Mouse (Mus musculus): ENCODE measurements around the gene Pomgnt1. TPM values are rescaled to one million over a fixed set of nuclear protein-coding genes. Genes with fewer than 3 reads are reported as not detected.

The Pomgnt1 gene
- polyA plus RNA-seq, 1 experiment from 2014 or later, result 71.5 TPM

- Histone ChIP-seq H3K27ac (ENCODE audit: poor library complexity, severe bottlenecking) (no peak overlapping the region), H3K4me3 (no peak overlapping the region), H3K9ac (no peak overlapping the region), H3K4me2 (no peak overlapping the region), H3K36me3 (peaks cover 85% of the 10 kb centered on the region), H3K27me3 (replicated peaks) (no peaks in the 10 kb centered on the region), H3K4me1 (replicated peaks) (peaks cover 18% of the 10 kb centered on the region), H3K9me3 (replicated peaks) (no peaks in the 10 kb centered on the region)
- ATAC-seq (ENCODE audit: insufficient number of reproducible peaks, low FRiP score), result no peak
- 84% methylated on average over 2 of the region's 2 CpGs for WGBS
Measured at GRCm38 (mm10) chr4:116157882-116158281, 34.2 kb downstream of the Pomgnt1 start.

DNA sequence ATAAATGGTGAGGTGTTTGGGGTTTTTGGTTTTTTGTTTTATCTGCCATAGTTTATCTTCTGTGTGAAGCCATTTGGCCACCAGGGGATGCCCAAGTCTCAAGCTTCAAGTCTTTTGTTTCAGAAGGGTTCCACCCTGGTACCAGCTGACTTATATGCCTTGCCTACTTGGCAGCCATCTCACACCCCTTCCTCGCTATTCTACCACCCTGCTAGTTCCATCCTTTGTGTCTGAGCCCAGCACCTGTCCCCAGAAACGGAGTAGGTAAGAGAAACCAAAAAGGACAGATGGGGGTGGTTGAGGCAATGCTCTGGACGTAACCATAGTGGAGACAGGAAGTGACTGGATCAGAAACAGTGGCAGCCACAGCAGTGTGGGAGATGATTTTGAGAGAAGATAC is 36.3 kb downstream of the Pomgnt1 start:
- 74% methylated on average over 3 of the region's 3 CpGs for WGBS
- ATAC-seq (ENCODE audit: insufficient number of reproducible peaks, low FRiP score), result no peak
- Histone ChIP-seq H3K27me3 (replicated peaks) (no peaks in the 10 kb centered on the region), H3K27ac (ENCODE audit: poor library complexity, severe bottlenecking) (no peak overlapping the region), H3K9me3 (replicated peaks) (no peaks in the 10 kb centered on the region), H3K4me1 (replicated peaks) (peaks cover 22% of the 10 kb centered on the region), H3K36me3 (peaks cover 65% of the 10 kb centered on the region), H3K9ac (no peak overlapping the region), H3K4me2 (no peak overlapping the region), H3K4me3 (no peak overlapping the region)

DNA sequence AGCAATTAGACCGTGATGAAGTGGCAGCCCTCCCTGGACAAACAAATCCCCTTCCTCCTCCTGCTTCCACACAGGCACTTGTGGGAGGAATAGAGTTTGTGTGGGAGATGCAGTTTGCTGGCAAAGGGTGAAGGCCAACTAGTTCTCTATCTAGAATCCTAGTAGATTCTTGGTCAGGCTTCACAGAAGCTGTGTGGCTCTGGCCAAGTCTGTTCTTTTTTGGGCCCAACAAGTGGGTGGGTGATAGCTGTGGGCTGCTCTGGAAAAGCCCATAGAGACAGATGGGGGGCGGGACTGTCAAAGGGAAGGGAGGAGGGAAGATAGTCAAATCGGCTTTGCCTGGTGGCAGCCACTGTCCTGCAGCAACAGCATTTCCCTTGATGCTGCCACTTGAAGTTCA is 37.1 kb downstream of the Pomgnt1 start:
- ATAC-seq (ENCODE audit: insufficient number of reproducible peaks, low FRiP score), result no peak
- H3K27me3 ChIP-seq (replicated peaks), result no peaks in the 10 kb centered on the region
- H3K27ac ChIP-seq (ENCODE audit: poor library complexity, severe bottlenecking), result no peak overlapping the region; the same call in 1 of the 2 replicates
- no peak overlapping the region for H3K4me3 ChIP-seq
- H3K9ac ChIP-seq, result no peak overlapping the region
- WGBS, result 42% methylated on average over 3 of the region's 3 CpGs
- no peaks in the 10 kb centered on the region for H3K9me3 ChIP-seq (replicated peaks)
- no peak overlapping the region for H3K4me2 ChIP-seq
- H3K4me1 ChIP-seq (replicated peaks), result peaks cover 23% of the 10 kb centered on the region
- peaks cover 56% of the 10 kb centered on the region for H3K36me3 ChIP-seq

DNA sequence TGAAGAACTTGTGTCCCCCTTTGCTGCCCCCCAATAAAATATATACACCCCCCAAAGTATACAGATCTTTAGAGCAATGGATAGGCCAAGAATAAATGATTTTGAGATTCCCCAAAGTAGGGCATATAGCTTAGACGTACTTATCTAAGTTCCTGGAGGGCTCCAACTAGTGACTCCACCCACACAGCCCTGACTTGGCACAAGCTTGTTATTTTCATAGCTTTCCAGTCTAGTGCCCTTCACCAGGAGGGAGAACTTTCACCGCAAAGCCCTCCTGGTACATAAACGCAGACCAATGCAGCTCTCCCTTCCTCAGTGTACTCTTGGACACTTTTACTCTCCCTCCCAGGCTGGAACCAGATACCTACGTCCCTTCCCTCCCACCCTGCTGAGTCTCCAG is 38.5 kb downstream of the Pomgnt1 start:
- ATAC-seq (ENCODE audit: insufficient number of reproducible peaks, low FRiP score), result no peak
- H3K4me1 ChIP-seq (replicated peaks), result peaks cover 23% of the 10 kb centered on the region
- H3K27ac ChIP-seq (ENCODE audit: poor library complexity, severe bottlenecking), result no peak overlapping the region
- H3K27me3 ChIP-seq (replicated peaks), result no peaks in the 10 kb centered on the region
- WGBS, result 66% methylated on average over 4 of the region's 4 CpGs
- H3K9ac ChIP-seq, result no peak overlapping the region
- H3K36me3 ChIP-seq, result peaks cover 43% of the 10 kb centered on the region
- no peaks in the 10 kb centered on the region for H3K9me3 ChIP-seq (replicated peaks)
- H3K4me2 ChIP-seq, result no peak overlapping the region
- H3K4me3 ChIP-seq, result no peak overlapping the region

GRCm38 (mm10) chr4:116164759-116165554 is 41.3 kb downstream of the Pomgnt1 start:
- no peak for ATAC-seq (ENCODE audit: insufficient number of reproducible peaks, low FRiP score)
- Histone ChIP-seq H3K9me3 (replicated peaks) (no peaks in the 10 kb centered on the region), H3K27me3 (replicated peaks) (no peaks in the 10 kb centered on the region), H3K27ac (ENCODE audit: poor library complexity, severe bottlenecking) (no peak overlapping the region), H3K4me2 (no peak overlapping the region), H3K9ac (no peak overlapping the region), H3K4me3 (no peak overlapping the region), H3K4me1 (replicated peaks) (peaks cover 25% of the 10 kb centered on the region), H3K36me3 (peaks cover 15% of the 10 kb centered on the region)
- 81% methylated on average over 2 of the region's 2 CpGs for WGBS

DNA sequence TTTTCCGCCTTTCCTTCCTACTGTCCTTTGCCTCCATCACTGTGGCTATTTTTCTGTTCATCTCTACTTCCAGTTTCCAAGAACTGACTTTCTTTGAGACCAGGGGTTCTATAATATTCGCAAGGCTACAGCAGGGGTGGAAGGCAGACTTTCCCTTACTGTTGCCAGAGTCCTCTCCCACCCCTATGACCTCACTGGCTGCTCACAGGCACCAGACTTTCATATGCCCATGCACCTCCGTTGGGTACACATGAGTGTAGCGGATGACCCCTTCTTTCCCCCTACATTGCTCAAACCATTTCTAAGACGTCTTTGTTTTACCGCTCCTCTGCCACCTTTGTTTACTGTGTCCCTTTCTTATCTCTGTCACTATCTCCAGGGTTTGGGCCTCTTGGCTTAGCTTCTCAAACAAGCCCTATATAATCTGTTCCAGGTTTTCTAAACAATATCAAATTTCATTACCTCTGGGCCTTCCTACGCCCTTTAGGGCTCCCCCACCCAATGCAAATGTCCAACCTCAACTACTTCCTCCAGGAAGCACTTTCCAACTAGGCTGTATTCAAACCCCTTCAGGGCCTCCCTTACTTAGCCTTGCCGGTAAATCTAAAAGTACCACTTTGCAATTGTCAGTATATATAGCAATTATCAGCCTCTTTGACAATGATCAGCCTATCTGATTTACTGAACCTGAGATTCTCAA is 42.2 kb downstream of the Pomgnt1 start:
- ATAC-seq (ENCODE audit: insufficient number of reproducible peaks, low FRiP score), result no peak
- Histone ChIP-seq H3K9me3 (replicated peaks) (no peaks in the 10 kb centered on the region), H3K4me3 (no peak overlapping the region), H3K36me3 (peaks cover 6% of the 10 kb centered on the region; the same call in 1 of the 2 replicates), H3K27me3 (replicated peaks) (no peaks in the 10 kb centered on the region), H3K27ac (ENCODE audit: poor library complexity, severe bottlenecking) (no peak overlapping the region), H3K9ac (no peak overlapping the region), H3K4me2 (no peak overlapping the region), H3K4me1 (replicated peaks) (peaks cover 16% of the 10 kb centered on the region)
- WGBS, result 70% methylated on average over 8 of the region's 8 CpGs

GRCm38 (mm10) chr4:116167404-116167803 is 43.8 kb downstream of the Pomgnt1 start, which contains the start of gene Tspan1:
Tspan1 (minus strand) TSS chr4:116167601.
- Histone ChIP-seq H3K36me3 (no peaks in the 10 kb centered on the region), H3K9ac (no peak within 1 kb of the TSS), H3K4me2 (no peak within 1 kb of the TSS), H3K27me3 (replicated peaks) (no peaks in the 10 kb centered on the region), H3K4me3 (no peak within 1 kb of the TSS), H3K4me1 (replicated peaks) (peaks cover 11% of the 10 kb centered on the region), H3K9me3 (replicated peaks) (no peaks in the 10 kb centered on the region), H3K27ac (ENCODE audit: poor library complexity, severe bottlenecking) (no peak within 1 kb of the TSS)
- 25% methylated on average over 7 of the region's 7 CpGs for WGBS
- ATAC-seq (ENCODE audit: insufficient number of reproducible peaks, low FRiP score), result no peak

GRCm38 (mm10) chr4:116168617-116169352 is 45.1 kb downstream of the Pomgnt1 start:
- ATAC-seq (ENCODE audit: insufficient number of reproducible peaks, low FRiP score), result no peak
- WGBS, result 73% methylated on average over 7 of the region's 8 CpGs
- Histone ChIP-seq H3K4me1 (replicated peaks) (peaks cover 10% of the 10 kb centered on the region), H3K4me3 (no peak overlapping the region), H3K9me3 (replicated peaks) (no peaks in the 10 kb centered on the region), H3K9ac (no peak overlapping the region), H3K27me3 (replicated peaks) (no peaks in the 10 kb centered on the region), H3K27ac (ENCODE audit: poor library complexity, severe bottlenecking) (no peak overlapping the region), H3K4me2 (no peak overlapping the region; the same call in 1 of the 2 replicates), H3K36me3 (no peaks in the 10 kb centered on the region)

GRCm38 (mm10) chr4:116169353-116169672 is 45.7 kb downstream of the Pomgnt1 start:
- Histone ChIP-seq H3K4me1 (replicated peaks) (peaks cover 16% of the 10 kb centered on the region), H3K9me3 (replicated peaks) (no peaks in the 10 kb centered on the region), H3K27ac (ENCODE audit: poor library complexity, severe bottlenecking) (no peak overlapping the region), H3K4me3 (no peak overlapping the region), H3K27me3 (replicated peaks) (no peaks in the 10 kb centered on the region), H3K36me3 (no peaks in the 10 kb centered on the region), H3K4me2 (no peak overlapping the region), H3K9ac (no peak overlapping the region)
- WGBS, result 61% methylated on average over 3 of the region's 3 CpGs
- no peak for ATAC-seq (ENCODE audit: insufficient number of reproducible peaks, low FRiP score)

DNA sequence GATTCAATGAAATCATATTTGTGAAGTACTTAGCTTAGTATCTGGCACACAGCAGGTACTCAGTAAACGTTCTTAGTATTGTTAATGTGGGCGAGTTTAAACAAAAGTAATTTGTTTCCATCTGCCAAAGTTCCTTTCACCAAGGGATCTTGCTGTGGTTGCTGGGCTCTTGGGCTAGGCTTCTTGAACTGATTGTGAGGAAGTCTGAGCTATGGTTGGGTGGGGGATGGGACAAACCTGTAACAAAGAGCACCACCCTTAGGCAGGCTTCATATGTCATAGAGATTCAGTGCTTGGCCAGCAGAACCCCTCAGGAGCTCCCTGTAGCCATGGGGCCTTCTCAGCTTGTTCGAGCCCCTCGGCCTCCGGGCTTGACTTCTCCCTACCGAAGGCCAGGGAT is 49.4 kb downstream of the Pomgnt1 start, which contains the start of the genes 1700042G07Rik and Gm49337:
Gene 1700042G07Rik (plus strand): TSS at position 301 of the 400 bp plus-strand sequence.
Gene Gm49337 (plus strand): TSS at position 313 of the 400 bp plus-strand sequence.
- Histone ChIP-seq H3K9ac (peak within 1 kb of the TSS; percentile 55; the same call in 1 of the 2 replicates), H3K27ac (ENCODE audit: poor library complexity, severe bottlenecking) (peak within 1 kb of the TSS; percentile 90), H3K36me3 (no peaks in the 10 kb centered on the region), H3K4me2 (no peak within 1 kb of the TSS), H3K9me3 (replicated peaks) (no peaks in the 10 kb centered on the region), H3K4me1 (replicated peaks) (peaks cover 43% of the 10 kb centered on the region), H3K27me3 (replicated peaks) (no peaks in the 10 kb centered on the region), H3K4me3 (no peak within 1 kb of the TSS)
- WGBS, result 90% methylated on average over 6 of the region's 6 CpGs
- no peak for ATAC-seq (ENCODE audit: insufficient number of reproducible peaks, low FRiP score)

DNA sequence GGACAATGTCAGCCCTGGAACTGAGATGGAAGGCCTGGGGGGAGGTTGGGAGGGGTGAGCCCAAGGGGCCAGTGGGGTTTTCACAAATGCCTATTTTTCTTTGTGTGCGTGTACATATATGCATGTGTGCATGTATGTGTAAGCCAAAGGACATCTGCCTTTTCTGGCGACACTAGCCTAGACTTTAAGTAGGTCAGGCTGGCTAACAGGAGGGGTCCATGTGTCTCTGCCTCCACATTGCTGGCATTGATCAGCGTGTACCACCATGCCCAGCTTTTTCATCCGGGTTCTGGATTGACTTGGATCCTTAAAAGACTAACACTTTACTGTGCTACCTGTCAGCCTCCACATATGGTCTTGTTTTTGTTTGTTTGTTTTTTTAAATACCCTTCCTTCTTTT is 50.1 kb downstream of the Pomgnt1 start:
- no peak overlapping the region for H3K4me3 ChIP-seq
- no peaks in the 10 kb centered on the region for H3K27me3 ChIP-seq (replicated peaks)
- no peak for ATAC-seq (ENCODE audit: insufficient number of reproducible peaks, low FRiP score)
- 85% methylated on average over 4 of the region's 4 CpGs for WGBS
- H3K9ac ChIP-seq, result no peak overlapping the region
- no peaks in the 10 kb centered on the region for H3K36me3 ChIP-seq
- H3K9me3 ChIP-seq (replicated peaks), result no peaks in the 10 kb centered on the region
- peaks cover 43% of the 10 kb centered on the region for H3K4me1 ChIP-seq (replicated peaks)
- no peak overlapping the region for H3K27ac ChIP-seq (ENCODE audit: poor library complexity, severe bottlenecking)
- H3K4me2 ChIP-seq, result no peak overlapping the region
